Mouse (Mus musculus): ENCODE data around the gene Kcnq2.

DNA sequence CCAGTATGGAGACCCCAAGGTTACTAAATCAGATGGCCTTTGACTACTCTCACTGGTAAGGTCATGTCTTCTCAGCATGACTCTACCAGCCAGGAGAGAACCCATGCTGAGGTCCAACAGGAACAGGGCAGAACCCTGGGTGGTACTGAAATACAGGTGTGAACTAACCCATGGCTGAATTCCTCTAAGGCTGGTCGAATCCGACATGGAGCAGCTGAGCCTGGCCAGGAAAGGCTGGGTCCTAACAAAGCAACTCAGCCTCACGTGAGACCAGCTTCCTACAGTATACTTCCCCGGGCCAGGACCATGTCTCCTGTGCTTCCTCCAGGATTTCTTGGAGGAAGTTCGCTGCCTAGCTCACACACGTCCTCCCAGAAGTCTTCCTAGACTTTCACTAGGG lies 98.5 kb downstream of the Kcnq2 start:
- TF ChIP-seq CTCF (IDR thresholded peaks at IDR 0.05; ENCODE audit: low read depth) (no peak), EP300 (optimal IDR thresholded peaks at IDR 0.05) (no peak)

Data from stomach, postnatal 0 days (tissue).